Mouse (Mus musculus) CD4-positive helper T cell, adult 2 months (primary cell): ENCODE results near the gene Gfm1.

ENCODE experiments used
- DNase-seq: peaks from one replicate; pipeline ENCODE4 v3.0.0-alpha.2; 2012; ENCODE audit warnings: low read depth, missing footprints, low spot score

Gene Gfm1

GRCm38 (mm10) chr3:67496310-67496709 is 66.4 kb downstream of the Gfm1 start:
- no peak for DNase-seq

- no peak for DNase-seq
Observed at GRCm38 (mm10) chr3:67497998-67498397, 68.1 kb downstream of the Gfm1 start.

GRCm38 (mm10) chr3:67498773-67499405 is 69.0 kb downstream of the Gfm1 start:
- DNase-seq = no peak

- DNase-seq = no peak
Observed at GRCm38 (mm10) chr3:67499406-67499791, 69.5 kb downstream of the Gfm1 start.

- no peak for DNase-seq
Observed at GRCm38 (mm10) chr3:67503878-67504277, 74.0 kb downstream of the Gfm1 start.

GRCm38 (mm10) chr3:67505286-67505685 is 75.4 kb downstream of the Gfm1 start:
- no peak for DNase-seq

GRCm38 (mm10) chr3:67508216-67508892 is 78.5 kb downstream of the Gfm1 start:
- no peak for DNase-seq

- DNase-seq = peak; percentile 40
Observed at GRCm38 (mm10) chr3:67512807-67513206, 82.9 kb downstream of the Gfm1 start.

- DNase-seq = no peak
Observed at GRCm38 (mm10) chr3:67514801-67515273, 84.9 kb downstream of the Gfm1 start.

GRCm38 (mm10) chr3:67515274-67515801 is 85.4 kb downstream of the Gfm1 start, which contains the start of gene Rarres1:
TSS of gene Rarres1 (minus strand) at chr3:67515523.
- DNase-seq = no peak

- DNase-seq = no peak
Observed at GRCm38 (mm10) chr3:67520568-67521143, 90.8 kb downstream of the Gfm1 start.

GRCm38 (mm10) chr3:67522709-67523108 is 92.8 kb downstream of the Gfm1 start:
- DNase-seq = no peak

- no peak for DNase-seq
Observed at GRCm38 (mm10) chr3:67524768-67525167, 94.9 kb downstream of the Gfm1 start.
